Mouse (Mus musculus): ENCODE data around the gene Arhgap10. TPM values are rescaled to one million over a fixed set of nuclear protein-coding genes. Genes with fewer than 3 reads are reported as not detected.

The Arhgap10 gene
- polyA plus RNA-seq, 1 experiment from 2014 or later, result 11.4 TPM

DNA sequence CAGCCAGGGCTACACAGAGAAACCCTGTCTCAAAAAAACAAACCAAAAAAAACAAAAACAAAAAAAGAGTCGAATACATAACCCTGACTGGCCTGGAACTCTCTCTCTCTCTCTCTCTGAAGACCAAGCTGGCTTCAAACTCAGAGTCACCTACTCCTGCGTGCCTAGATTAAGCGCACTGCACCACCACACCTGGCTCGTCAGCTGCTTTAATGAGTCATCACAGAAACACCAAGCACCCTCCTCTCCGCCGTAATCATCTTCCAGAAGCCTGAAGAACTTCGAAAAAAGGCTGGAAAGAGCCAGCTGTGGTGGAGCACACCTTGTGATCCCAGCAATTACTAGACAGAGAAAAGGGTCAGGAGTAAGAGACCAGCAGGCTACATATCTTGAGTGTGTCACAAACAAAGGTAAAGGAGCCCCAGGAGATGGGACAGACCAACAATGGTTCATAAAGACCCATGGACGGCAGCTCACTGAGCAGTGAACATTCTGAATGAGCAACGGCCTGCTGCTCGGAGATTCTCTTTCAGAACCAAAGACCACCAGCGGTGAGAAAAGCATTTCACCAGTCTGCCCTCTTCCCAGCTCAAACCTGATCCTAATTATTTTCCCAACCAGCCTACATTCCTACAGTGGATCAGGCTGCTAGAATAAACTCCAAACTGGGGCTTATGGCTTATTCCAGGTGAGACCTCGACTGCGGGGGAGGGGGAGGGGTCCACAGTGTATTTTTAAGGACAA lies 5.8 kb downstream of the Arhgap10 start:
- Histone ChIP-seq H3K4me2 (no peak overlapping the region), H3K4me1 (peaks cover 25% of the 10 kb centered on the region), H3K27me3 (peaks cover 56% of the 10 kb centered on the region)

DNA sequence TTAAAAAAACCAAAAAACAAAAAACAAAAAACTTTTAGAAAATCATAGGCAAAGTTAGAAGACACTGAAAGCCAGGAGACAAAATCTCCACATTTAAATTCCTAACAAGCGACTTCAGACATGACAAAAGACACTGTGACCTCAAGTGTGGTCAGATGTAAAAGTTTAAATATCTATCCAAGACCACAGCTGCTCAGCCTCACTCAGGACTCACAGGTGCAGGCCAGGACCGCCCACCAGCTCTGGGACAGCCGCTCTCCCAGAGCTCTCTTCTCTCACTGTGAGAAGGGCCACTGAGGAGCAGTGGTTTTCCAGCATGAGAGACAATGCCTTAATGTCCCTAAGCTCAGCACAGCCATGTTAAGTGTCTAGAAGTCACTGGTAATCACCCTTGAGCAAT lies 7.3 kb downstream of the Arhgap10 start:
- 74% methylated on average over 3 of the region's 3 CpGs for WGBS
- no peaks in the 10 kb centered on the region for H3K36me3 ChIP-seq (replicated peaks)
- ATAC-seq (ENCODE audit: low FRiP score), result no peak

More for the DNA sequence above, 5.8 kb downstream of the Arhgap10 start:
- 19% methylated on average over 13 of the region's 13 CpGs for WGBS
- Histone ChIP-seq H3K9ac (no peak overlapping the region), H3K27ac (no peak overlapping the region), H3K9me3 (no peaks in the 10 kb centered on the region), H3K4me3 (replicated peaks) (no peak overlapping the region), H3K36me3 (replicated peaks) (no peaks in the 10 kb centered on the region)
- no peak for ATAC-seq (ENCODE audit: low FRiP score)

DNA sequence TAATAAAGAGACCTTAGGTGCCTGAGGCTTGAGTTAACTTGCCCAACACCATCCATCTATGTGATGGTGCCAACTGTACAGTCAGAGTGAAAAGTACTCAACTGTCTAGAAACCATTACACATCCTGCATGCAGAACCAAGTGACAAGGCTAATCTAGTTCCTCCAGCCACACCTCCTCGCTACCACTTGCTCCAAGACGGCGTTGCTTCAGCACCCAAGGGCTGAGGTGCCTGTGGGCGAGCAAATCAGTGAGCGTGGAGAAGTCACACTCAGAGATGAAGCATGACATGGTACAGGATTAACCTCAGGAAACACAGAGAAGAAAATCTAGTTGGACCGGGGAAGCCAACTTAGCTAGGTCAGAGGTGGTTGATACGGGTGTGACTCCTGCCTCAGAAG lies 8.7 kb downstream of the Arhgap10 start:
- Histone ChIP-seq H3K4me2 (no peak overlapping the region), H3K9me3 (no peaks in the 10 kb centered on the region), H3K9ac (no peak overlapping the region), H3K4me1 (peaks cover 12% of the 10 kb centered on the region), H3K27me3 (peaks cover 28% of the 10 kb centered on the region), H3K4me3 (replicated peaks) (no peak overlapping the region), H3K27ac (no peak overlapping the region), H3K36me3 (replicated peaks) (no peaks in the 10 kb centered on the region)
- 91% methylated on average over 7 of the region's 7 CpGs for WGBS
- ATAC-seq (ENCODE audit: low FRiP score), result no peak

More for the DNA sequence above, 7.3 kb downstream of the Arhgap10 start:
- H3K27me3 ChIP-seq, result peaks cover 42% of the 10 kb centered on the region
- no peaks in the 10 kb centered on the region for H3K9me3 ChIP-seq
- H3K9ac ChIP-seq, result no peak overlapping the region
- peaks cover 12% of the 10 kb centered on the region for H3K4me1 ChIP-seq
- no peak overlapping the region for H3K4me3 ChIP-seq (replicated peaks)
- H3K27ac ChIP-seq, result no peak overlapping the region
- H3K4me2 ChIP-seq, result no peak overlapping the region

DNA sequence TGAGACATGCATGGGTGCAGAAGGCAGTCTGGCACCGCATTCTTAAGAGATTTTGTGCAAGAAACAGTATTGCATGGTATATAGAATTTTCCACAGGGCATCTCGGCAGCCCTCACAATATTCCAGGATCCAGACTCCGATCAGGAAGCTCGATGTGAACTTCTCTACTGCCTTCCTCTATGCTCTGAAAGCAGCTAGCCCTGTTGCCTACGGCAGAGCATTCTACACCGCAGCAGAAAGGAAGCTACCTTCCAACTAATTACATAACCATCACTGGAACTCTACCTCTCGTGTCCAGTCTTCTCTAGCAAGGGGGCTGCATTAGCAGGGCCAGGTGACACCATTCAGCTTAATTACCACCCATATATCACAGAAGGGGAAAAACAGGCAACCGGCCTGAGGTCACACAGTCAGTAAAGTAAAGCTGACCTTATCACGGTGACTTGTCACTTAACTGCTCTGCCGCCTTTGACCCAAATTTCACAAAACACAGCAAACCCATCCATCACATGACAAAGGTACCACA lies 10.2 kb downstream of the Arhgap10 start:
- peaks cover 8% of the 10 kb centered on the region for H3K4me1 ChIP-seq
- no peak overlapping the region for H3K27ac ChIP-seq
- H3K9me3 ChIP-seq, result no peaks in the 10 kb centered on the region
- H3K36me3 ChIP-seq (replicated peaks), result no peaks in the 10 kb centered on the region
- H3K9ac ChIP-seq, result no peak overlapping the region
- ATAC-seq (ENCODE audit: low FRiP score), result no peak
- H3K4me3 ChIP-seq (replicated peaks), result no peak overlapping the region
- no peak overlapping the region for H3K4me2 ChIP-seq
- H3K27me3 ChIP-seq, result peaks cover 14% of the 10 kb centered on the region
- 88% methylated on average over 10 of the region's 10 CpGs for WGBS

DNA sequence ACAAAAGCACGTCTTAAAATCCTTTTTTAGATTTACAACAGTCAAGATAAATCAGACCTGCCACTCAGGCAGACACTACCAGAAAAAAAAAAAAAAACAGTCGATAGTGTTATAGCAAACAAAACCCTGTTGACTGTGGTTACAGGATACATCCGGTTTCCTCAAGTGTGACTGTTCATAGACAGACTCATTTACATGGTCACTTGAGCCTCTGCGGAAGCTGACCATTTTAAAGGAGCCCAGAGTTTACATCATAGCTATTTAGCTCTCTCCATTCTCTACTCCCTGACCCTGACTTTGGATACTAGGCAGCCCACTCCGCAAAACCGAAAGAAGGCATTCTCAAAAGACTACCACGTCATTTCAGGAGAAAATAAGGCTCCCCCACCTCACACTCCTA lies 11.2 kb downstream of the Arhgap10 start:
- WGBS, result 86% methylated on average over 7 of the region's 7 CpGs
- H3K4me1 ChIP-seq, result no peaks in the 10 kb centered on the region
- no peaks in the 10 kb centered on the region for H3K36me3 ChIP-seq (replicated peaks)
- no peak overlapping the region for H3K4me2 ChIP-seq
- H3K27ac ChIP-seq, result no peak overlapping the region
- peaks cover 12% of the 10 kb centered on the region for H3K27me3 ChIP-seq
- H3K9me3 ChIP-seq, result no peaks in the 10 kb centered on the region
- no peak overlapping the region for H3K9ac ChIP-seq
- H3K4me3 ChIP-seq (replicated peaks), result no peak overlapping the region
- no peak for ATAC-seq (ENCODE audit: low FRiP score)

DNA sequence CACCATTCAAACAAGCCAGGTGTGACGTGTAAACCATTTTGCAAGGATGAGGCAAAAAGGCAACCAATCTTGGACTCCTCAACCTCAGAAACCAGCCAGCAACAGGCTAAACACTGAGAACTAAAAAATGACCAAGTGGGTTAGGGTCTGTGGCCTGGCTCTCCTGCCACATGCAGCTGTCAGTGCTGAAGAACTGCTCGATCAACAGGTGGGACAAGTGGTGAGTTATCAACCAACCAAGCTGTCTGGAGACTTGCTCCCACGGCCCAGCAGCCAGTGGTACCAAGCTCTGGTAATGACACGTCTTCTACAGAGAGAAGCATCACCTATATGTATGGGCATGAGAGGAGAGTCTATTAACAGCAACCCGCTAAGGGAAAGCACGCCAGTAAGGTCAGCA lies 15.2 kb downstream of the Arhgap10 start:
- H3K9ac ChIP-seq, result no peak overlapping the region
- no peaks in the 10 kb centered on the region for H3K36me3 ChIP-seq (replicated peaks)
- no peak overlapping the region for H3K4me2 ChIP-seq
- WGBS, result 94% methylated on average over 6 of the region's 6 CpGs
- H3K4me3 ChIP-seq (replicated peaks), result no peak overlapping the region
- H3K27ac ChIP-seq, result no peak overlapping the region
- no peaks in the 10 kb centered on the region for H3K9me3 ChIP-seq
- H3K4me1 ChIP-seq, result no peaks in the 10 kb centered on the region
- ATAC-seq (ENCODE audit: low FRiP score), result no peak
- H3K27me3 ChIP-seq, result no peaks in the 10 kb centered on the region

DNA sequence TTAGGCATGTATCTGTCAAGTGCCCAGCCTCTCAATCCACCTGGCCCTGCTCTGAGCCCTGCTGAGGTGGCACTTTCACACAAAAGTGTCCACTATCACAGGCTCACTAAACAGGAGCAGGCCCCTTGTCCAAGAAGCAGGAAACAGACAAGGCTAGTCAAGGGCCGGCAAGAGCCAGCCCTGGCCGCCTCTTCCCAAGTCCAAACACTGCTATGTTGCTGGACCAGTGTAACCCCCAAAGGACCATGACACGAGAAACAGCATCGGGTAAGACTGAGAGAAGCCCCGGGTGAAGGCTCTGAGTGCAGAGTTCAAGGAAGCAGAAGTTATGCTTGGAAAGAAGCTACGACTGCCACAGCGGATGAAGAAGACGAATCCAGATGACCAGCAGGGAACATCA lies 16.6 kb downstream of the Arhgap10 start:
- no peak for ATAC-seq (ENCODE audit: low FRiP score)
- Histone ChIP-seq H3K9me3 (no peaks in the 10 kb centered on the region), H3K27ac (no peak overlapping the region), H3K4me3 (replicated peaks) (no peak overlapping the region), H3K36me3 (replicated peaks) (no peaks in the 10 kb centered on the region), H3K9ac (no peak overlapping the region), H3K4me1 (no peaks in the 10 kb centered on the region), H3K4me2 (no peak overlapping the region), H3K27me3 (no peaks in the 10 kb centered on the region)
- WGBS, result 92% methylated on average over 8 of the region's 8 CpGs

DNA sequence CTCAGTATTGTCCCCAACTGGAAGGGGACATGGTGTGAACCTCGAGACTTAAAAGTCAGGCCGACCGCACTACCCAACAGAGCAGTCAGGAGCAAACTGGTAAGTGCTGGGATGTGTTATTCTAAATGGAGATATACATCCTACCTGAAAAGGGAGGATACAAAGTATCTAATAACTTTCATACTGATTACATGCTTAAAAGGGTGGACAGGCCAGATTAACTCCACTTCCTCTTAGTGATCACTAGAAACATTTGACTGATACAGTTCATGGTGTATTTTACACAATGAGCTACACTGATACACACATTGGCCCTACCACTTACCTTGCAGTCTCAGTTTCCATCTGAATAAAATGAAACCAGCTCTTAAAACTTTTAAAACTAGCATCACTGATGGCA lies 17.5 kb downstream of the Arhgap10 start:
- H3K36me3 ChIP-seq (replicated peaks), result no peaks in the 10 kb centered on the region
- H3K4me1 ChIP-seq, result no peaks in the 10 kb centered on the region
- ATAC-seq (ENCODE audit: low FRiP score), result no peak
- H3K4me2 ChIP-seq, result no peak overlapping the region
- H3K4me3 ChIP-seq (replicated peaks), result no peak overlapping the region
- H3K9ac ChIP-seq, result no peak overlapping the region
- no peaks in the 10 kb centered on the region for H3K9me3 ChIP-seq
- H3K27ac ChIP-seq, result no peak overlapping the region
- 90% methylated on average over 3 of the region's 3 CpGs for WGBS
- no peaks in the 10 kb centered on the region for H3K27me3 ChIP-seq

DNA sequence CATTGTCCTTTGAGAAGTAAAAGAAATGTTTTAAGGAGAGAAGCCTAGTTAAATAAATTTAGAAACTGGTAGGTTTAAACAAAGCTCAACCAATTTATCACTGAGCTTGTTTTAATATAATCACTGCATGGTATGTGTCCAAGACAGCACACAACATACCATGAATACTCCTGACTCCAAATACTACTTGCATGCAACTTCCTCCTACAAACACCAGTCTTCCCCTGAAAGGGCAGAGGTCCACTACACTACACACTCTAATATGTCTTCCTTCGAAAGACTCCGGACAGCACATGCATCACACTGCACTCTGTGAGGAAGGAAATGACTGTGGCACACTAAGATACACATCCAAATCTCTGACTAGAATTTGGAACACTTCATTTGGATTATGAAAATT lies 20.3 kb downstream of the Arhgap10 start:
- Histone ChIP-seq H3K9ac (no peak overlapping the region), H3K9me3 (no peaks in the 10 kb centered on the region), H3K27me3 (no peaks in the 10 kb centered on the region), H3K4me1 (no peaks in the 10 kb centered on the region; the same call in 1 of the 2 replicates), H3K4me2 (no peak overlapping the region), H3K27ac (no peak overlapping the region), H3K36me3 (replicated peaks) (no peaks in the 10 kb centered on the region), H3K4me3 (replicated peaks) (no peak overlapping the region)
- no peak for ATAC-seq (ENCODE audit: low FRiP score)
- WGBS, result 86% methylated on average over 2 of the region's 2 CpGs

DNA sequence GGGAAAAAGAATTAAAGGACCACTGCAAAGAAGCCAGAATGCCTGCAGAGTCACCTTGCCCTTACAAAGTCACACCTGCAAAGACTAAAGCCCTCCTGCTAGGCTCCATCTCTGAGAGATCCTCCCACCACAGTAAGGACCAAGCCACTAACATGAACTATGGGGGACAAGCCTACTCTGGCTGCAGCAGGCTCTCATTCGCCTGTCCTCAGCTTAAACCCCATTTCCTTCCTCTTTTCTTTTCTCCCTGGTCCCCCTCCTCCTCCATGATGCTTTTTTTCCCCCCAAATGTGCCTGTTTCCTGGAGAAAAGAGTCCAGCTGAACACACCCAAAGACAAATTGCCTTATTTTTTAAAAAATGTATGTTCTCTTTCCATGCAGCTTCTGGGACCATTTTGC lies 21.5 kb downstream of the Arhgap10 start:
- H3K9me3 ChIP-seq, result no peaks in the 10 kb centered on the region
- WGBS, result 50% methylated on average over 1 of the region's 1 CpGs
- H3K4me2 ChIP-seq, result no peak overlapping the region
- no peak overlapping the region for H3K4me3 ChIP-seq (replicated peaks)
- H3K9ac ChIP-seq, result no peak overlapping the region
- no peaks in the 10 kb centered on the region for H3K27me3 ChIP-seq
- no peaks in the 10 kb centered on the region; the same call in 1 of the 2 replicates for H3K4me1 ChIP-seq
- H3K27ac ChIP-seq, result no peak overlapping the region
- no peak for ATAC-seq (ENCODE audit: low FRiP score)
- H3K36me3 ChIP-seq (replicated peaks), result no peaks in the 10 kb centered on the region

DNA sequence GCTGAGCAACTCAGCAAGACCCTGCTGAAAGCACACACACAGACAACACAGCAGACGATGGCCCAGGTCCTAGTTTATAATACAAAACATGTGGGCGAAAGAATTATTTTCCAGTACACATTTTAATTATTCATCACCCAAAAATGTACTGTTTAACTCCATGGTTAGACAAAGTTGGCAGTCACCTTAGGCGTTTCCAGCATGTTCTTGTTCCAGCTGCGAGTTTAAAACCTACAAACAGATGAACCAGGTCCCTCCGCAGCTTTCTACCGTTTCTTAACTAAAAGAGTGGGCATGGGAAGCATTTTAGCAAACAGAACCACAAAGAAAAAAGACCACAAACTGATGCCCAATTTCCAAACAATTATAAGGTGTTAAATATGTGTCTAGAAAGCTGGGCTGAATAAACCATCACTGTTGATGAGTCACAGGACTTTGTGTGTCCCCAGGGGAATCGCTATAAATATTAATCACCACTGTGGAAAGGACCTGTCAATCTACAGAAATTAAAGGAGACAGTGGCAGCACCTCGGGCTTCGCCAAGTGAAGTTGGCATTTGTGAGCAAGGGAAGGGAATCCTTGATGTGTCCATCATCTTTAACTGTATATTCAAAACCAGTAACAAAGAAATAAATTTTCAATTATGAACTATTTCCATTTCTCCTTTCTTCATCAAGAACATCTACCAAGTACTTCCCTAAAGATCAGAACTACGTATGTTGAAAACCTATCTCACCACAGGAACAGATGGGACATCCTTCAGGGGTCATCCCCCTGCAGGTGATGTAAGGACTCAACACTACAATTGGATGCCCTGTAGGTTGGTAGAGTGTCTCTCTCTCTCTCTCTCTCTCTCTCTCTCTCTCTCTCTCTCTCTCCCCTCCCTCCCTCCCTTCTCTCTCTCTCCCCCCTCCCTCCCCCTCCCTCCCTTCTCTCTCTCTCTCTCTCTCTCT lies 23.1 kb downstream of the Arhgap10 start:
- H3K36me3 ChIP-seq (replicated peaks), result no peaks in the 10 kb centered on the region
- no peak overlapping the region for H3K9ac ChIP-seq
- WGBS, result 90% methylated on average over 10 of the region's 10 CpGs
- no peak for ATAC-seq (ENCODE audit: low FRiP score)
- no peak overlapping the region for H3K27ac ChIP-seq
- no peaks in the 10 kb centered on the region; the same call in 1 of the 2 replicates for H3K4me1 ChIP-seq
- no peak overlapping the region for H3K4me3 ChIP-seq (replicated peaks)
- no peaks in the 10 kb centered on the region for H3K9me3 ChIP-seq
- no peak overlapping the region for H3K4me2 ChIP-seq
- H3K27me3 ChIP-seq, result no peaks in the 10 kb centered on the region

DNA sequence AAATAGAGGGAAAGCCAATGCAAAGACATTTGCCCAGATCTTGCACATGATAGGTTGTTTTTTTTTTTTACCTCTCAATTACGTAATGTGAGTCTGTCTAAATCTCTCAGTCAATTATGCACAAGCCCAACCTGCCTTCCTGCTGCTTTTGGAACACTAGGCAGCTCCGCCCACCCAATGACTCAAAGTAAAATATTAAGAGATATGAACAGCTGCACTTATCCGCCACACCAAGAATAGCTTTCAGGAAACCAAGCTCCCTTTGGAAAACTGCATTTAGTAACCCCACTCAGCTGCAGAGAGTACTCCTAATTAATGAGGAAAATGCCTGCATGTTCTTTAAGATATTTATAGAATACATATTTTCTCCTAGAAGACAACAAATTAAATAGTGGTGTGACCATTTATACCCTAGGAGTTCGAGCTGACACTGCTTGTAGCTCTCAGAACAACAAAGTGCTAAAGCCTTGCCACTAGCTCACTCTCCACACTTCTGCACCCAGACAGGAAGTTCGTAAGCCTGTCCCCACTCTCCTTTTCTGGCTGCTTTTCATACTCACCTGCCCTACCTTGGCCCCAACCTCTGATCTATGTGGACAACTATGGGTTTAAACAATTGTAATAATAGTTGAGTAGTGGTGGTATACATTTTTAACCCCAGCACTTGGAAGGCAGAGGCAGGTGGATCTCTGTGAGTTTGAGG lies 25.2 kb downstream of the Arhgap10 start:
- Histone ChIP-seq H3K4me1 (no peaks in the 10 kb centered on the region; the same call in 1 of the 2 replicates), H3K36me3 (replicated peaks) (no peaks in the 10 kb centered on the region), H3K27ac (no peak overlapping the region), H3K4me3 (replicated peaks) (no peak overlapping the region), H3K9me3 (no peaks in the 10 kb centered on the region), H3K4me2 (no peak overlapping the region), H3K27me3 (no peaks in the 10 kb centered on the region), H3K9ac (no peak overlapping the region)
- 89% methylated on average over 5 of the region's 5 CpGs for WGBS
- no peak for ATAC-seq (ENCODE audit: low FRiP score)

All from forebrain, embryonic 12.5 days (tissue).